Mouse (Mus musculus) lung, adult 2 months (tissue): ENCODE data around the gene Spin2g. TPM values are rescaled to one million over a fixed set of nuclear protein-coding genes. Genes with fewer than 3 reads are reported as not detected.
"Not testable (repeated sequence)": the region's sequence is repeated elsewhere in the genome, so short reads cannot be mapped to it uniquely, and the experiment has no call there.

Experiments used
- DNase-seq: peaks from one replicate; pipeline ENCODE4 v3.0.0; 2022
- H3K4me1 ChIP-seq: fragments of 200-500 bp; 2 replicates; pipeline ENCODE4 v1.6.1; 2011; ENCODE audit warnings: low read length; ENCODE audit not compliant: control insufficient read depth, insufficient read depth
- H3K4me3 ChIP-seq: fragments of 200-500 bp; replicated peaks from 2 replicates; pipeline ENCODE3; 2011; ENCODE audit warnings: low read depth, mild to moderate bottlenecking, control low read depth, low read length; ENCODE audit errors: extremely low read depth
- WGBS: fragments of 180-500 bp; shearing (Covaris S2); methylation state at CpG from one replicate; pipeline ENCODE4 v1.1.7; 2018; 5-methylcytosine and 5-hydroxymethylcytosine counted together
- polyA plus RNA-seq: library from polyadenylated mRNA; depleted of rRNA; stranded (reverse); fragments of >200 nt; gene quantifications from 2 replicates; pipeline ENCODE4 v1.2.3, GENCODE M21; 2012; rRNA removed

Gene Spin2g
- not detected in 2 replicates for polyA plus RNA-seq

DNA sequence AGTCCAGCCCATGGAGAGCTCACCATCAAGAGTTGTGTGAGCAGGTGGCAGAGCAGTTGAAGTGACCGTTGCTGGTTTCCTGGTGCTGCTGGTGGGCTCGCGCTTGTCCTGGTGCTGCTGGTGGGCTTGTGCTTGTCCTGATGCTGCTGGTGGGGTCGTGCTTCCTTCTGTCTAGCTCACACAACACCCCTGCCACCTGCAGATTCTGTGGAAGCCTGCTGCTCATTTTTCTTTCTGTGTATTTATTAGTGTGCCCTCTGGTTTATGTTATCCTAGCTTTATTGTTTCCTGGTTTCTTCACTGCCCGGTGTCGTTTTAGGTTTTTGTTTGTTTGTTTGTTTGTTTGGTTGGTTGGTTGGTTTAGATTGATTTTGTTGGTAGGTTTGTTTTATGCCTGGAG is at the start of gene Spin2g:
Gene Spin2g, minus strand, starts transcription at position 101 of the 400 bp plus-strand sequence.
- not testable (repeated sequence) for H3K4me3 ChIP-seq, H3K4me1 ChIP-seq, DNase-seq
- 73% methylated on average over 6 of the region's 6 CpGs for WGBS

Other genes starting within 250 kb of the Spin2g start
- gene Btbd35f9, start 77.2 kb downstream of the Spin2g start, polyA plus RNA-seq = not detected in 2 replicates
- not detected in 2 replicates for gene Btbd35f8, start 211.8 kb upstream of the Spin2g start, polyA plus RNA-seq